Mouse (Mus musculus): ENCODE results near the gene Commd7. TPM values are rescaled to one million over a fixed set of nuclear protein-coding genes. Genes with fewer than 3 reads are reported as not detected.
"Not testable (repeated sequence)": the region's sequence is repeated elsewhere in the genome, so short reads cannot be mapped to it uniquely, and the experiment has no call there.

The Commd7 gene
- 81.2 and 82.1 TPM in 2 replicates for polyA plus RNA-seq (2015; fragmentation: Nextera tagmentation; extraction: Ambion mirVana)

- peak within 1 kb of the TSS; percentile 93 for H3K27ac ChIP-seq
- H3K4me2 ChIP-seq (replicated peaks) = peak within 1 kb of the TSS; percentile 70
- H3K4me1 ChIP-seq (replicated peaks) = peaks cover 10% of the 10 kb centered on the region; the same call in 1 of the 2 replicates
- WGBS = 5% methylated on average over 53 of the region's 53 CpGs
- no peaks in the 10 kb centered on the region for H3K27me3 ChIP-seq (replicated peaks)
- H3K36me3 ChIP-seq = peaks cover 8% of the 10 kb centered on the region
- H3K9ac ChIP-seq = peak within 1 kb of the TSS; percentile 87
- peak within 1 kb of the TSS; percentile 79 for H3K4me3 ChIP-seq (replicated peaks)
- ATAC-seq = peak; percentile 94
- no peaks in the 10 kb centered on the region for H3K9me3 ChIP-seq
Observed at GRCm38 (mm10) chr2:153631976-153632870, at the start of gene Commd7. Gene Commd7, minus strand, starts transcription at chr2:153632781.

DNA sequence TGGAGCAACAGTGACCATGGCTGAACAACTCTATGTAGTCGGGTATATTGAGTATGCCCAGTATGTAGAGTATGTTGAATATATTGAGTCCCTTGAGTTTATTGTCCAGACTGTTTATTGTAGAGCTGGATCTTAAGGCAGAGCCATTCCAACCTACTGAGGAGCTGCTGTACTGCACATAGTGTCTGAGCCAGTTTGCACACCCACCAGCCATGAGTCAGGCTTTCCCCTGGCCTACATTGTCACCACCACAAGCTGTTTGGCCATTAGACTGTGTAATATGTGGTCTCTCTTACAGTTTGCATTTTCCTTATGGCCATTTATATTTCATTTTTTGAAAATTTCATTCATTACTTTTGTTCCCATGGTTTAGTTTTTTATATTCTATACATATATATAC lies 47.4 kb upstream of the Commd7 start:
- no peak for ATAC-seq
- H3K36me3 ChIP-seq = no peaks in the 10 kb centered on the region
- H3K4me3 ChIP-seq (replicated peaks) = no peak overlapping the region
- no peak overlapping the region for H3K4me2 ChIP-seq (replicated peaks)
- no peaks in the 10 kb centered on the region for H3K9me3 ChIP-seq
- H3K4me1 ChIP-seq (replicated peaks) = no peaks in the 10 kb centered on the region
- WGBS = 81% methylated on average over 1 of the region's 1 CpGs
- H3K27ac ChIP-seq = no peak overlapping the region
- no peak overlapping the region for H3K9ac ChIP-seq
- H3K27me3 ChIP-seq (replicated peaks) = no peaks in the 10 kb centered on the region

DNA sequence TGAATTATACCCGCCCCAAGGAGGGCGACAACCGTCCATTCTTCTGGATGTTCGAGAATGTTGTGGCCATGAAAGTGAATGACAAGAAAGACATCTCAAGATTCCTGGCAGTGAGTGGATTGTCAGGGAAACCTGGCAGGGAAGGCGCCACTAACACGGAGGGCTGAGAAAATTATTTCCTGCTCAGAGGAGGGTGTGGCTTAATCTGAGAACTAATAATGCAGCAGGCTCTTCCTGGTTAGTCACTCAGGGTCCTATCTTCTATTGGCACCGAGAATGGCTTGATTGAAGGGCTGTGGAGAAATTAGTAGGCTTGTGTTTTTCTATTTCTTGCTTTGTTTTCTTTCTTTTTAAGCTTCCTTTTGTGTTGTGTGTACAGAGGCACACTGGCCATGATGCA lies 45.0 kb upstream of the Commd7 start:
- no peak for ATAC-seq

GRCm38 (mm10) chr2:153676944-153677343 lies 44.4 kb upstream of the Commd7 start:
- 89% methylated on average over 6 of the region's 6 CpGs for WGBS
- no peak for ATAC-seq
- no peaks in the 10 kb centered on the region for H3K27me3 ChIP-seq (replicated peaks)
- H3K4me2 ChIP-seq (replicated peaks) = no peak overlapping the region
- no peaks in the 10 kb centered on the region for H3K9me3 ChIP-seq
- no peak overlapping the region for H3K4me3 ChIP-seq (replicated peaks)
- no peak overlapping the region for H3K27ac ChIP-seq
- H3K36me3 ChIP-seq = no peaks in the 10 kb centered on the region
- H3K9ac ChIP-seq = no peak overlapping the region
- H3K4me1 ChIP-seq (replicated peaks) = no peaks in the 10 kb centered on the region

More for the DNA sequence above, 45.0 kb upstream of the Commd7 start:
- H3K27me3 ChIP-seq (replicated peaks) = no peaks in the 10 kb centered on the region
- WGBS = 81% methylated on average over 7 of the region's 7 CpGs
- H3K4me1 ChIP-seq (replicated peaks) = no peaks in the 10 kb centered on the region
- no peaks in the 10 kb centered on the region for H3K9me3 ChIP-seq
- no peaks in the 10 kb centered on the region for H3K36me3 ChIP-seq
- H3K4me2 ChIP-seq (replicated peaks) = no peak overlapping the region
- no peak overlapping the region for H3K9ac ChIP-seq
- no peak overlapping the region for H3K4me3 ChIP-seq (replicated peaks)
- no peak overlapping the region for H3K27ac ChIP-seq

- not testable (repeated sequence) for H3K4me3 ChIP-seq (replicated peaks); H3K27me3 ChIP-seq (replicated peaks); H3K4me1 ChIP-seq (replicated peaks); ATAC-seq; H3K9ac ChIP-seq; H3K4me2 ChIP-seq (replicated peaks); H3K9me3 ChIP-seq; H3K27ac ChIP-seq; H3K36me3 ChIP-seq
- WGBS = 68% methylated on average over 1 of the region's 1 CpGs
Observed at GRCm38 (mm10) chr2:153675364-153675763, 42.8 kb upstream of the Commd7 start.

- H3K27ac ChIP-seq = no peak overlapping the region
- no peaks in the 10 kb centered on the region for H3K4me1 ChIP-seq (replicated peaks)
- no peaks in the 10 kb centered on the region for H3K9me3 ChIP-seq
- H3K4me3 ChIP-seq (replicated peaks) = no peak overlapping the region
- H3K4me2 ChIP-seq (replicated peaks) = no peak overlapping the region
- WGBS = 81% methylated on average over 2 of the region's 2 CpGs
- no peaks in the 10 kb centered on the region for H3K36me3 ChIP-seq
- H3K27me3 ChIP-seq (replicated peaks) = no peaks in the 10 kb centered on the region
- no peak overlapping the region for H3K9ac ChIP-seq
- ATAC-seq = no peak
Observed at GRCm38 (mm10) chr2:153672619-153673018, 40.0 kb upstream of the Commd7 start.

- 63% methylated on average over 5 of the region's 5 CpGs for whole genome bisulfite sequencing
Observed at GRCm38 (mm10) chr2:153670111-153670510, 37.5 kb upstream of the Commd7 start.

DNA sequence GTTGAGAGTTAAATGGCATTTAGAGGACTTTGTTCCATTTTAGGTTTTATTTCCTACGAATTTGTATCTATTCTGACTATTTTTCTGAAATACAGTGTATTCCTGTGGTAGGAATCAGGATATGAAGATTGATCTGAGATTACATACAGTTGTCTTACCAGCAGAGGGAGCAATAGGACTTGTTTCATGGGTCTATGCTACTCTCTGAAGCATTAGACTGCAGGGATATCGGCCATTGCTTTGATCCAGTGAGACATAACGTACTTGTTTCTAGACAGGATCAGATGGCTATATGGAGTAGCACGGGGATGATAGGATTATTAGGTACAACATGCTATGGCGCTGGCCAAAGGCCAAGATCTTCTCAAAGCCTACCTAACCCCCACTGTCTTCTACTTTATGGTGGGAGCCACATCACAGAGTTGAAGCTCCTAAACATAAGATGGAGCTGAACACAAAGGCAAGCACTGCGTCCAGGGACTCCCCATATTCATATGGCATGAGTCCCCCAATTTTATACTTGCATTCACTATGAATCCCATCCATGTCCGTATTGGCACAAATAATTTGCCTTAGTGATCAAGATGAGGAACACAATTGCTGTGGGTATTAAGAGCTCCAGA lies 36.3 kb upstream of the Commd7 start:
- Histone ChIP-seq H3K9ac (no peak overlapping the region), H3K27ac (no peak overlapping the region), H3K9me3 (no peaks in the 10 kb centered on the region), H3K4me2 (replicated peaks) (no peak overlapping the region), H3K36me3 (no peaks in the 10 kb centered on the region), H3K4me1 (replicated peaks) (no peaks in the 10 kb centered on the region), H3K27me3 (replicated peaks) (no peaks in the 10 kb centered on the region), H3K4me3 (replicated peaks) (no peak overlapping the region)
- 0 out of 2 replicates have a peak, but pooled peaks have one; percentile 59 for ATAC-seq
- WGBS = 71% methylated on average over 7 of the region's 7 CpGs

More at GRCm38 (mm10) chr2:153670111-153670510, 37.5 kb upstream of the Commd7 start:
- no peak overlapping the region for H3K4me2 ChIP-seq (replicated peaks)
- H3K27me3 ChIP-seq (replicated peaks) = no peaks in the 10 kb centered on the region
- no peak overlapping the region for H3K4me3 ChIP-seq (replicated peaks)
- no peak for ATAC-seq
- no peaks in the 10 kb centered on the region for H3K4me1 ChIP-seq (replicated peaks)
- no peak overlapping the region for H3K9ac ChIP-seq
- H3K36me3 ChIP-seq = no peaks in the 10 kb centered on the region
- H3K27ac ChIP-seq = no peak overlapping the region
- no peaks in the 10 kb centered on the region for H3K9me3 ChIP-seq

DNA sequence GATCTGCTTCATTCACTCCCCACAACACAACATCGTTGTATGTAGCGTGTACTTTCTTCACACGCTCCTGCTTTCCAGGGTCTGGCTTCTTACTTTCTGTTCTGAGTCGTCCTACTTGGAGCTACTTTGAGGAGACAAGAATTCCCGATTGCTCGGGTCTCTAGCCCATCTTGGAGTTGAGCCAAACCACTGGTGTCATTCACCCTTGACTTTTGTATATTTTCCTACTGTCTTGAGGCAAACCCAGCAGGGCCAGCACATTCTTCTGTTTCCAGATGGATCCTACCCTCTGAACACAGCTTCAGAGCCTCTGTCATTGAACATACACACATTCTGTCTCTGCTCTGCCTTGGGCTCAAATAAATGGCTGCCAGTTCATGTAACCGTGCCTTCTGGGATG lies 32.8 kb upstream of the Commd7 start:
- Histone ChIP-seq H3K4me3 (replicated peaks) (no peak overlapping the region), H3K27me3 (replicated peaks) (no peaks in the 10 kb centered on the region), H3K4me2 (replicated peaks) (no peak overlapping the region), H3K9ac (no peak overlapping the region), H3K9me3 (no peaks in the 10 kb centered on the region), H3K4me1 (replicated peaks) (no peaks in the 10 kb centered on the region), H3K36me3 (peaks cover 13% of the 10 kb centered on the region; the same call in 1 of the 2 replicates), H3K27ac (no peak overlapping the region)
- no peak for ATAC-seq
- WGBS = 82% methylated on average over 7 of the region's 7 CpGs

- Histone ChIP-seq H3K4me1 (replicated peaks) (no peaks in the 10 kb centered on the region), H3K4me2 (replicated peaks) (no peak overlapping the region), H3K27ac (no peak overlapping the region), H3K27me3 (replicated peaks) (no peaks in the 10 kb centered on the region), H3K36me3 (peaks cover 13% of the 10 kb centered on the region; the same call in 1 of the 2 replicates), H3K4me3 (replicated peaks) (no peak overlapping the region), H3K9ac (no peak overlapping the region), H3K9me3 (no peaks in the 10 kb centered on the region)
- no peak for ATAC-seq
- 41% methylated on average over 3 of the region's 3 CpGs for WGBS
Observed at GRCm38 (mm10) chr2:153660616-153661015, 28.0 kb upstream of the Commd7 start.

GRCm38 (mm10) chr2:153657659-153658058 lies 25.1 kb upstream of the Commd7 start:
- not testable (repeated sequence) for H3K9me3 ChIP-seq; H3K4me2 ChIP-seq (replicated peaks); H3K4me1 ChIP-seq (replicated peaks); H3K36me3 ChIP-seq; H3K4me3 ChIP-seq (replicated peaks); H3K9ac ChIP-seq; H3K27me3 ChIP-seq (replicated peaks); H3K27ac ChIP-seq
- WGBS = 73% methylated on average over 8 of the region's 8 CpGs
- peak; percentile 12; the same call in 1 of the 2 replicates for ATAC-seq

DNA sequence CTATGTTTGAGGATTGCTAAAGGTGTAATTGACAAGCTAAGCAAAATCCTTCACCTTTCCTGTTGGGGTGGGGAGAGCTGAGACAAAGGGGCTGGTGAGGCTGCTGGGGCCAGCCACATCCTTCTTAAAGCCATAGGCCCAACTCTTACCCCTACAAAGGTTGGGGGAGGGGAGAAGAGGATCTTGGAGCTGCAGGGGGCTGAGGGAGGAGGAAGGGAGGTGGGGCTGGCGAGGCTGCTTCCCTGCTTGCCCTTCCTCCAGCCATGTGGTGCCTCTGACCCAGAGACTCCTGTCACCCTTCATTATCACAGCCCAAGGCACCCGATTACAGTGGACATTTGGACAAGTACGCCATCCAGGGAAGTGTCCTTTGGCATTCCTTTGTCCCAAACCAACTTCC lies 19.1 kb upstream of the Commd7 start:
- Histone ChIP-seq H3K27me3 (replicated peaks) (no peaks in the 10 kb centered on the region), H3K27ac (no peak overlapping the region), H3K4me3 (replicated peaks) (no peak overlapping the region), H3K4me2 (replicated peaks) (no peak overlapping the region), H3K9ac (no peak overlapping the region), H3K9me3 (no peaks in the 10 kb centered on the region), H3K36me3 (no peaks in the 10 kb centered on the region), H3K4me1 (replicated peaks) (peaks cover 10% of the 10 kb centered on the region; the same call in 1 of the 2 replicates)
- no peak for ATAC-seq
- WGBS = 58% methylated on average over 3 of the region's 3 CpGs
